Mouse (Mus musculus): Measurements from ENCODE around the gene Rabgap1l. TPM values are rescaled to one million over a fixed set of nuclear protein-coding genes. Genes with fewer than 3 reads are reported as not detected.

Gene Rabgap1l
- total RNA-seq (2014; rRNA removed) (117 and 140 TPM in 2 replicates), polyA plus RNA-seq (2015; fragmentation: Nextera tagmentation; extraction: Ambion mirVana) (19.0 and 27.4 TPM in 2 replicates)

GRCm38 (mm10) chr1:160792686-160793355, at the start of gene Rabgap1l:
Rabgap1l (minus strand) TSS chr1:160793211.
- no peaks in the 10 kb centered on the region for H3K27me3 ChIP-seq (ENCODE audit: insufficient read depth, low read length)
- DNase-seq (peak; percentile 96), ATAC-seq (peak; percentile 97)
- peak within 1 kb of the TSS; percentile 58 for H3K27ac ChIP-seq (ENCODE audit: low read depth, low read length)
- H3K4me2 ChIP-seq (ENCODE audit: low read depth): peak within 1 kb of the TSS; percentile 92
- TF ChIP-seq CTCF (IDR thresholded peaks at IDR 0.05; ENCODE audit: low read depth): no peak
- H3K36me3 ChIP-seq (ENCODE audit: insufficient read depth): no peaks in the 10 kb centered on the region
- peak within 1 kb of the TSS; percentile 95 for H3K4me3 ChIP-seq (ENCODE audit: low read depth, low read length)
- peak within 1 kb of the TSS; percentile 84 for H3K9ac ChIP-seq
- 0 out of 2 replicates have a peak, but pooled peaks cover 4% of the 10 kb centered on the region for H3K9me3 ChIP-seq (ENCODE audit: low read length)
- H3K4me1 ChIP-seq (ENCODE audit: insufficient read depth): no peaks in the 10 kb centered on the region
- WGBS: under 1% methylated on average over 63 of the region's 67 CpGs

- ATAC-seq: no peak
- WGBS: 77% methylated on average over 10 of the region's 10 CpGs
These were observed 49.6 kb upstream of the Rabgap1l start for GRCm38 (mm10) chr1:160842567-160842966.

GRCm38 (mm10) chr1:160840618-160841017, 47.6 kb upstream of the Rabgap1l start:
- Histone ChIP-seq H3K4me3 (ENCODE audit: low read depth, low read length) (no peak overlapping the region), H3K36me3 (ENCODE audit: insufficient read depth) (no peaks in the 10 kb centered on the region), H3K9me3 (ENCODE audit: low read length) (no peaks in the 10 kb centered on the region), H3K4me1 (ENCODE audit: insufficient read depth) (no peaks in the 10 kb centered on the region), H3K4me2 (ENCODE audit: low read depth) (no peak overlapping the region), H3K27me3 (ENCODE audit: insufficient read depth, low read length) (no peaks in the 10 kb centered on the region; the same call in 1 of the 2 replicates), H3K9ac (no peak overlapping the region), H3K27ac (ENCODE audit: low read depth, low read length) (no peak overlapping the region)
- ATAC-seq (no peak), DNase-seq (no peak)
- TF ChIP-seq CTCF (IDR thresholded peaks at IDR 0.05; ENCODE audit: low read depth): no peak
- WGBS: 70% methylated on average over 5 of the region's 5 CpGs

More at GRCm38 (mm10) chr1:160842567-160842966, 49.6 kb upstream of the Rabgap1l start:
- H3K4me1 ChIP-seq (ENCODE audit: insufficient read depth): no peaks in the 10 kb centered on the region
- H3K27me3 ChIP-seq (ENCODE audit: insufficient read depth, low read length): no peaks in the 10 kb centered on the region
- H3K27ac ChIP-seq (ENCODE audit: low read depth, low read length): no peak overlapping the region
- no peak for DNase-seq
- no peak overlapping the region for H3K9ac ChIP-seq
- no peak overlapping the region for H3K4me3 ChIP-seq (ENCODE audit: low read depth, low read length)
- no peaks in the 10 kb centered on the region for H3K9me3 ChIP-seq (ENCODE audit: low read length)
- H3K4me2 ChIP-seq (ENCODE audit: low read depth): no peak overlapping the region
- H3K36me3 ChIP-seq (ENCODE audit: insufficient read depth): no peaks in the 10 kb centered on the region
- TF ChIP-seq CTCF (IDR thresholded peaks at IDR 0.05; ENCODE audit: low read depth): no peak

- Histone ChIP-seq H3K27me3 (ENCODE audit: insufficient read depth, low read length) (no peaks in the 10 kb centered on the region; the same call in 1 of the 2 replicates), H3K9me3 (ENCODE audit: low read length) (no peaks in the 10 kb centered on the region), H3K4me2 (ENCODE audit: low read depth) (no peak overlapping the region), H3K4me1 (ENCODE audit: insufficient read depth) (no peaks in the 10 kb centered on the region), H3K4me3 (ENCODE audit: low read depth, low read length) (no peak overlapping the region), H3K9ac (no peak overlapping the region), H3K36me3 (ENCODE audit: insufficient read depth) (no peaks in the 10 kb centered on the region), H3K27ac (ENCODE audit: low read depth, low read length) (no peak overlapping the region)
- 86% methylated on average over 4 of the region's 4 CpGs for WGBS
- no peak for TF ChIP-seq CTCF (IDR thresholded peaks at IDR 0.05; ENCODE audit: low read depth)
- ATAC-seq (no peak), DNase-seq (no peak)
These were observed 46.1 kb upstream of the Rabgap1l start for GRCm38 (mm10) chr1:160839095-160839494.

- ATAC-seq: no peak
- no peak overlapping the region for H3K9ac ChIP-seq
- WGBS: 86% methylated on average over 1 of the region's 1 CpGs
- H3K4me1 ChIP-seq (ENCODE audit: insufficient read depth): no peaks in the 10 kb centered on the region
- no peak overlapping the region for H3K27ac ChIP-seq (ENCODE audit: low read depth, low read length)
- no peaks in the 10 kb centered on the region; the same call in 1 of the 2 replicates for H3K27me3 ChIP-seq (ENCODE audit: insufficient read depth, low read length)
- H3K4me3 ChIP-seq (ENCODE audit: low read depth, low read length): no peak overlapping the region
- H3K36me3 ChIP-seq (ENCODE audit: insufficient read depth): no peaks in the 10 kb centered on the region
- DNase-seq: no peak
- H3K9me3 ChIP-seq (ENCODE audit: low read length): no peaks in the 10 kb centered on the region
- H3K4me2 ChIP-seq (ENCODE audit: low read depth): no peak overlapping the region
- no peak for TF ChIP-seq CTCF (IDR thresholded peaks at IDR 0.05; ENCODE audit: low read depth)
These were observed 41.4 kb upstream of the Rabgap1l start for GRCm38 (mm10) chr1:160834446-160834845.

- H3K9ac ChIP-seq: no peak overlapping the region
- H3K27ac ChIP-seq (ENCODE audit: low read depth, low read length): no peak overlapping the region
- DNase-seq (no peak), ATAC-seq (no peak)
- 91% methylated on average over 9 of the region's 9 CpGs for WGBS
- no peak overlapping the region for H3K4me2 ChIP-seq (ENCODE audit: low read depth)
- H3K36me3 ChIP-seq (ENCODE audit: insufficient read depth): no peaks in the 10 kb centered on the region
- no peaks in the 10 kb centered on the region; the same call in 1 of the 2 replicates for H3K27me3 ChIP-seq (ENCODE audit: insufficient read depth, low read length)
- TF ChIP-seq CTCF (IDR thresholded peaks at IDR 0.05; ENCODE audit: low read depth): no peak
- H3K4me1 ChIP-seq (ENCODE audit: insufficient read depth): no peaks in the 10 kb centered on the region
- H3K4me3 ChIP-seq (ENCODE audit: low read depth, low read length): no peak overlapping the region
- H3K9me3 ChIP-seq (ENCODE audit: low read length): no peaks in the 10 kb centered on the region
These were observed 39.4 kb upstream of the Rabgap1l start for GRCm38 (mm10) chr1:160832267-160833021.

Measured in forebrain, postnatal 0 days (tissue).